Mouse (Mus musculus): Measurements from ENCODE around the gene Tmem135.

GRCm38 (mm10) chr7:89433193-89433892, 29.3 kb upstream of the Tmem135 start:
- no peak for TF ChIP-seq MYC (IDR thresholded peaks at IDR 0.05; ENCODE audit: low read depth, low read length)
- no peak for TF ChIP-seq ZKSCAN1 (IDR thresholded peaks at IDR 0.05; ENCODE audit: borderline replicate concordance, low read depth, low read length)
- no peak for TF ChIP-seq CTCF (conservative IDR thresholded peaks at IDR 0.05 in 1 of 2, IDR thresholded peaks at IDR 0.05 in 1 of 2; ENCODE audit: low read depth in 2 of 2, low read length in 2 of 2)
- no peak for TF ChIP-seq POLR2A (IDR thresholded peaks at IDR 0.05; ENCODE audit: low read depth, low read length)
- no peak for TF ChIP-seq ZNF384 (IDR thresholded peaks at IDR 0.05; ENCODE audit: low read depth, low read length)
- TF ChIP-seq E2F4 (IDR thresholded peaks at IDR 0.05; ENCODE audit: insufficient replicate concordance, low read depth, low read length) = no peak
- TF ChIP-seq SIN3A (IDR thresholded peaks at IDR 0.05; ENCODE audit: low read length) = no peak
- TF ChIP-seq POLR2AphosphoS2 (IDR thresholded peaks at IDR 0.05; ENCODE audit: low read depth, low read length) = no peak
- no peak for TF ChIP-seq EP300 (IDR thresholded peaks at IDR 0.05; ENCODE audit: low read length)
- TF ChIP-seq TCF12 (IDR thresholded peaks at IDR 0.05; ENCODE audit: low read depth, low read length) = no peak
- no peak for TF ChIP-seq TBP (conservative IDR thresholded peaks at IDR 0.05; ENCODE audit: low read depth, low read length)
- no peak for TF ChIP-seq UBTF (IDR thresholded peaks at IDR 0.05; ENCODE audit: low read depth, low read length)
- TF ChIP-seq PAX5 (IDR thresholded peaks at IDR 0.05; ENCODE audit: low read length) = no peak
- no peak for TF ChIP-seq SMC3 (IDR thresholded peaks at IDR 0.05; ENCODE audit: low read depth, low read length)

Data from CH12.LX (cell line).